10 mouse cellular contexts compared by ENCODE assay signal in the genomic region with DNA sequence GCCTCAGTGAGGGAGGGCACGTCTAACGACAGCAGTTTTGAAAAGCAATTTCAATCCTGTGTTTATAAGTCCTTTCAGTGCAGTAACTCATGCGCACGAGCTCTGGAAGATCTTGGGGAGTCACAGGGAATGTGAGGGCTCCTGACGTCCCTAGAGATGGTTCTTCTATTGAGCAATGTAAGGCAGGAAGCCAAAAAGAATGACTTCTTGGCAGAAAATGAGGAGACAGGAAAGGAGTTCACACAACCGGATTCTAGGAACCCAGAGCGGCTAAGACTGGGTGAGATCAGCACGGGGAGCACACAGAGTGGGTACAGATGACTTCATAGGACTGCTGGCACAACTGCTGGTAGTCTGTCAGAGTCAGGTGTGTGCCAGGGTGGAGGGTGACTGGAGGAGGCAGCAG. TPM values are rescaled to one million over a fixed set of nuclear protein-coding genes. Genes with fewer than 3 reads are reported as not detected.
DNase-seq lines count a peak whose midpoint lies in the region; ATAC-seq and TF ChIP-seq lines count a peak whose summit lies in the region.
"Had no signal": no experiment of that assay in that cellular context is flagged by ENCODE, and none has a peak within 500 bp of the region (broad histone marks: within the 10 kb centered on the region; RNA-seq: fewer than 3 reads in every experiment).

No protein-coding gene starts in this region.

- no peak for TF ChIP-seq CTCF in gastrocnemius, adult 2 months (IDR thresholded peaks at IDR 0.05)
- TF ChIP-seq CTCF in C2C12 (IDR thresholded peaks at IDR 0.05; ENCODE audit: control insufficient read depth, insufficient read depth, insufficient read length), result no peak

- H3K36me3 ChIP-seq in C2C12 (ENCODE audit: control insufficient read depth, insufficient read depth), result no peaks in the 10 kb centered on the region
- H3K36me3 ChIP-seq in heart, embryonic 14.5 days (ENCODE audit: control insufficient read depth, insufficient read depth, low read length), result no peaks in the 10 kb centered on the region
- no peaks in the 10 kb centered on the region for H3K36me3 ChIP-seq in lung, embryonic 15.5 days

- peak overlapping the region; percentile 44 for H3K27ac ChIP-seq in gastrocnemius, adult 2 months
- H3K27ac ChIP-seq in heart, embryonic 14.5 days (replicated peaks in 1 of 2; ENCODE audit: control insufficient read depth in 1 of 2, insufficient read depth in 1 of 2, low read depth in 2 of 2, low read length in 2 of 2), result no peak overlapping the region; a peak in 1 of 4 replicates
- H3K27ac ChIP-seq in lung, embryonic 15.5 days, result peak overlapping the region; percentile 87

- H3K79me2 ChIP-seq in C2C12 (ENCODE audit: control insufficient read depth, insufficient read depth), result peaks cover 79% of the 10 kb centered on the region

- no peak overlapping the region for H3K9ac ChIP-seq in heart, embryonic 14.5 days (ENCODE audit: low read length)
- no peak overlapping the region for H3K9ac ChIP-seq in lung, embryonic 15.5 days

- no peaks in the 10 kb centered on the region for H3K9me3 ChIP-seq in heart, embryonic 14.5 days (ENCODE audit: control insufficient read depth, low read length)
- H3K9me3 ChIP-seq in lung, embryonic 15.5 days, result no peaks in the 10 kb centered on the region

- DNase-seq in gastrocnemius, adult 2 months, result peak; percentile 51
- no peak for DNase-seq in gastrocnemius, postnatal 36 days
- DNase-seq in spleen, adult 12 weeks (ENCODE audit: low spot score), result no peak
- DNase-seq in spleen, postnatal 14 days (ENCODE audit: low spot score in 2 of 2), result no peak
- no peak for DNase-seq in B cell, adult 2 months
- DNase-seq: cerebellum, adult 18-20 months had no signal

- H3K4me1 ChIP-seq in heart, embryonic 14.5 days (ENCODE audit: control insufficient read depth in 2 of 2, insufficient read depth in 2 of 2, low read length in 2 of 2), result peaks cover 15% of the 10 kb centered on the region in 2 experiments
- H3K4me1 ChIP-seq in lung, embryonic 15.5 days, result peaks cover 34% of the 10 kb centered on the region

- intact Hi-C loops in gastrocnemius, adult 2 months (cut with DNase I), result no loop called here
- intact Hi-C loops in gastrocnemius, postnatal 36 days (cut with DNase I), result no loop called here

- H3K79me3 ChIP-seq in C2C12 (ENCODE audit: low read depth), result peaks cover 20% of the 10 kb centered on the region

- no peak overlapping the region for H3K4me2 ChIP-seq in heart, embryonic 14.5 days (ENCODE audit: low read length)
- H3K4me2 ChIP-seq in lung, embryonic 15.5 days, result no peak overlapping the region
- H3K4me2 ChIP-seq: liver, embryonic 11.5 days had no signal

- 54% methylated on average over 8 of the region's 8 CpGs for WGBS in heart, embryonic 14.5 days
- WGBS in lung, embryonic 15.5 days, result 22% methylated on average over 8 of the region's 8 CpGs

- no peaks in the 10 kb centered on the region for H3K27me3 ChIP-seq in C2C12 (ENCODE audit: control insufficient read depth, insufficient read depth, insufficient read length)
- H3K27me3 ChIP-seq in heart, embryonic 14.5 days (ENCODE audit: control insufficient read depth, insufficient read depth, low read length), result no peaks in the 10 kb centered on the region
- H3K27me3 ChIP-seq in lung, embryonic 15.5 days, result no peaks in the 10 kb centered on the region

- H3ac ChIP-seq in C2C12 (ENCODE audit: control insufficient read depth, insufficient read length, low read depth), result peak overlapping the region; percentile 55

- no peak overlapping the region; the same call in 1 of the 2 replicates for H3K4me3 ChIP-seq in gastrocnemius, adult 2 months
- no peak overlapping the region for H3K4me3 ChIP-seq in C2C12 (ENCODE audit: insufficient read depth, poor library complexity, severe bottlenecking)
- no peak overlapping the region for H3K4me3 ChIP-seq in heart, embryonic 14.5 days (ENCODE audit: control insufficient read depth in 1 of 2, insufficient read depth in 1 of 2, low read depth in 1 of 2, low read length in 2 of 2)
- H3K4me3 ChIP-seq in lung, embryonic 15.5 days, result no peak overlapping the region

- 0 out of 2 replicates have a peak, but pooled peaks have one; percentile 46 for ATAC-seq in heart, embryonic 14.5 days (ENCODE audit: insufficient number of reproducible peaks, insufficient read depth, low FRiP score, low read depth)
- ATAC-seq in lung, embryonic 15.5 days (ENCODE audit: borderline replicate concordance, extremely low read depth, low FRiP score, low TSS enrichment), result peak; percentile 52; the same call in 1 of the 2 replicates

TF ChIP-seq in C2C12, 6 proteins besides CTCF, POLR2A, EP300 and RAD21:
- TF ChIP-seq MYOD1 (IDR thresholded peaks at IDR 0.05; ENCODE audit: control insufficient read depth, insufficient read length, low read depth) (peak; percentile 38), CEBPB (IDR thresholded peaks at IDR 0.05; ENCODE audit: low read depth) (peak; percentile 99), MYOG (IDR thresholded peaks at IDR 0.05; ENCODE audit: control insufficient read depth, extremely low read depth, insufficient read length) (no peak), MAX (IDR thresholded peaks at IDR 0.05) (peak; percentile 68), FOSL1 (IDR thresholded peaks at IDR 0.05; ENCODE audit: insufficient read depth, low read length, poor library complexity, severe bottlenecking) (no peak), USF1 (IDR thresholded peaks at IDR 0.05; ENCODE audit: low read depth) (no peak)

RNA-seq across cellular contexts. Expression of a gene that starts 25.0 kb away (rescaled TPM):
- total RNA-seq in gastrocnemius, adult 2 months (2021), result 10 to 100 TPM; 11.9 to 31.5 TPM
- total RNA-seq in gastrocnemius, postnatal 36 days (2021), result 10 to 100 TPM in 1 of 2 experiments, 1 to 10 TPM in 1; 9.9 to 14.5 TPM
- 6.1 TPM for polyA plus RNA-seq in C2C12 (2012; fragmentation: generic; extraction: Trizol)
- polyA plus RNA-seq in heart, embryonic 14.5 days (2014; fragmentation: Nextera tagmentation; extraction: Ambion mirVana), result 2.9 and 3.2 TPM in 2 replicates
- 4.1 and 5.3 TPM in 2 replicates for polyA plus RNA-seq in lung, embryonic 15.5 days (2015; fragmentation: Nextera tagmentation; extraction: Ambion mirVana)

Comparison
In these comparisons a context has a peak if more than half of its experiments do, and no peak if none do; other contexts are left out.
1. H3K27ac ChIP-seq: peak in gastrocnemius, adult 2 months (single experiment) and lung, embryonic 15.5 days (single experiment); none in heart, embryonic 14.5 days (0 of 2).